Mouse (Mus musculus): ENCODE results near the gene Prkca.

Prkca gene

DNA sequence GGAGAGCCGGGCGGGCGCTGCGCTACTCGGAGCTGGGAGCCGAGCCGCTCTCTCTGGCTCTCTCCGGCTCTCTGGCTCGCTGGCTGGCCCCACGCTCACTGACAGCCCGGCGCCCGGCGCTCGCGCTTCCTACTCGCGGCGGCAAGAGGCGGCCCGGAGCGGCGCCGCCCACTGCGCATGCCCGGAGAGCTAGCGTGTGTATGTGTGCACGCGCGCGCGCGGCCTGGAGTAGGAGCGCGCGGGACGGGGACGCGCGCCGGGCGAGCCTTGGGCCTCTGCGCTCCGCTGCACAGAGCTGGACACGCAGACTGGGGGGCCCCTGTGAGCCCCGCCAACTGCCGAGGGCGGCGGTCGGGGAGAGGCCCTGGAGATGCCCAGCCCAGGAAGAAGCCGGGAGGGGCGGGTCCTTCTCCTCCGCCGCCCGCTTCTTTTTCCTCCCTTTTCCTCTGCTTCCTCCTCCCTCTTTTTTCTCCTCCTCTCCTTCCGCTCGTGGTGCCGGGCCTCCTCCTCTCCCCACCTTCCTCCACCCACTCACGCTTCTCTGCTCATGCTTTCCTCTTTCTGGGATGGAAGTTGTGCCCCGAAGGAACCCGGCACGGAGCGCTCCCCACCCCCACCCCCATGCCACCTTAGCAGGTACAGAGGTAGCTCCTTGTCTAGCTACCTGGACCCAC lies at the start of gene Prkca:
Prkca (minus strand) TSS at position 140 of the 674 bp plus-strand sequence.
- CTCF ChIA-PET = interaction anchor here (0.6 kb wide), 1 partner anchor 182 kb away, joined by 3 read pairs; no protein-coding TSS in a partner anchor

DNA sequence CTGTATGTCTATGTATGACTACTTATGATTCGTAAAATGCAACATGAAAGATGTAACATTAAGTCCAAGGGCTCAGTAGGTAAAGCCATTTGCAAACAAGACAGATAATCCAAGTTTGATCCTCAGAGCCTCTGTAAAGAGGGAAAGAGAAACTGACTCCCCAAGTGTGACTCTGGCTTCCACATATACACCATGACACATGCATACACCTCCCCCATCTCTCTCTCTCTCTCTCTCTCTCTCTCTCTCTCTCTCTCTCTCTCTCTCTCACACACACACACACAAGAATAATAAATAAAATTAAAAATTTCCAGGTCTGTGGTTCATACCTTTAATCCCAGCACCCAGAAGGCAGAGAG lies 41.9 kb upstream of the Prkca start:
- CTCF ChIA-PET = interaction anchor here (0.7 kb wide), 2 partner anchors 43 to 310 kb away, joined by 6 to 7 read pairs; no protein-coding TSS in a partner anchor

- CTCF ChIA-PET = interaction anchor here (0.7 kb wide), 2 partner anchors 43 to 309 kb away, joined by 6 to 7 read pairs; no protein-coding TSS in a partner anchor
These were observed 41.4 kb upstream of the Prkca start for GRCm38 (mm10) chr11:108384920-108385665.

DNA sequence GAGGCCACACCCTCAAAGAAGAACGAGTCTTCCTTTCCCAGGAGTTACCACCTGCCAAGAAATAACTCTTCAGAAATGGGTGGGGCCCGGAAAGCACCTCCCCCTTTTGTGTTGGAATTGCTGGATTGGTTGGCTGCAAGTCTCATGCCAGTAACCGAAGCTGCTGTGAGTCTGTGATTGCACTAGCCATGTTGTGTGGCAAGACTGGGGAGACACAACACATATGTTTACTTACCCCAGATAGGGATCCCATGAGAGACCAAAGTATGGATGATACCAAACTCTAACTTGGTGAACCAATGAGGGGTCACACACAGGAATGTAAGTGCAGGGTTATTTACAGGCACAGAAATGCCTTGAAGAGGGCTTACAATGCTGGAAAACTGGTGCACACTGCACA lies 38.9 kb upstream of the Prkca start:
- CTCF ChIA-PET = no interaction called here

DNA sequence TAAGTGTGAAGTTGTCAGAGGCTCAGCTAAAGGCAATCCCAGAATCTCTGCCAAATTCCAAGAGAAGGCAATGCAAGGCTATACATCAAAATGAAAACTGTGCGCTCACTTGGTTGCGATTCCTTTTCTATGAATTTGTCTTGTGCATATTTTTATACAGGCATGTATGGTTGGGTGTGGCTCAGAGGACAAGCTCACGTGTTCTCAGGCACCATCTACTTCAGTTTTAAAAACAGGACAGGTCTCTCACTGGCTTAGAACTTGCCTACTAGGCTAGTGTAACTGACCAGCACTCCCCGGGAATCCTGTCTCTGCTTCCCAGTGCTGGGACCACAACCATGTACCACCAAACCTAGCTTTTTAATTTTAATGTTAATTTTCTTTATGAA lies 34.6 kb upstream of the Prkca start:
- CTCF ChIA-PET = interaction anchor here (1.1 to 2.4 kb wide), 2 partner anchors 40 to 368 kb away, joined by 3 to 18 read pairs; no protein-coding TSS in a partner anchor

DNA sequence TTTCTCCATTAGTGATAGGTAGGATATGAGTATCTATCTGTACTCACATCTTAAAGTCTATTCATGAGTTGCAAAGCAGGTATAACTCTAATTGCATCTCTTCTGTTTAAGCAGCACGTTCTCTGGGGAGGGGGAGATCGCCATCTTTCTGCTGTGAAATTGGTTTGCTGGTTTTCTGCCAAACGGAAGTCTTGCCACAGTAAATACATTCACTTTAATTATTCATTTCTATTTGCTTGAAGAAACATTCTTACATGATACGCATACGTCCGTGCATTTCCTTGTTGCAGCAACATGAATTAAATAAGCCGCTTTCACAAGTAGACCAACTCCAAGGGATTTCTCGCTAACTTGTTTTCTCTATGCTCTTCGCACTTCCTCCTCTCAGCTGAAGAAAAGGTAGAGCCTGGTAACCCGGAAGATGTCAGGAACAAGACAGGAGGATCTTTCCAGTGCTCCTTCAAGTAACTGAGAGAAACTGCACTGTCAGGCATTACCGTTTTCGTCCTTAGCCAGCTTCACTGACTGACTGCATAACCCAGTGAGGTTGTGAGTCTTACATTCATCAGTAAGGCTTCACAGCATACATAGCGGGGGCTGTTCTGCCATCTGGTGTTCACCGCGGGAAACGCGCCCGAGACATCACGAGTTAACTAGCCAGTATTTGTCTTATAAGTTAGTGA lies 34.1 kb upstream of the Prkca start:
- CTCF ChIA-PET = interaction anchor here (0.5 to 2.4 kb wide), 3 partner anchors 40 to 367 kb away, joined by 3 to 18 read pairs (median 3); no protein-coding TSS in a partner anchor

DNA sequence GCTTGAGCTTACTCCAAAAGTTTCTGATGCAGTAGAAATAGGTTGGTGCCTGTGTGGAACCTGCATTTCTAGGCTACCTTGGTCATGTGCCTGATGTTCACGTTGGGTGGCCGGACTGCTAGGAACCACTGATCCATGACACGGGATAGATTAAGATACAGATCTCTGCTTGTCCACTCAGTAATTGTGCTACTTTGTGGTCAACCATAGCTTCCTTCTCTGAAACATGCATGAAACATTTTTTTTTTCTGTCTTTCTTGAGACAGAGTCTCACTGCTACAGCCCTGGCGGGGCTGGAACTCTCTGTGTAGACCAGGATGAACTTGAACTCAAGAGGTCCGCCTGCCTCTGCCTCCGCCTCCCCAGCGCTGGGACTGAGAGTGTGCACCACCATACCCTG lies 33.1 kb upstream of the Prkca start:
- CTCF ChIA-PET = interaction anchor here (0.6 to 2.4 kb wide), 2 partner anchors 366 to 465 kb away, joined by 6 to 18 read pairs; no protein-coding TSS in a partner anchor

DNA sequence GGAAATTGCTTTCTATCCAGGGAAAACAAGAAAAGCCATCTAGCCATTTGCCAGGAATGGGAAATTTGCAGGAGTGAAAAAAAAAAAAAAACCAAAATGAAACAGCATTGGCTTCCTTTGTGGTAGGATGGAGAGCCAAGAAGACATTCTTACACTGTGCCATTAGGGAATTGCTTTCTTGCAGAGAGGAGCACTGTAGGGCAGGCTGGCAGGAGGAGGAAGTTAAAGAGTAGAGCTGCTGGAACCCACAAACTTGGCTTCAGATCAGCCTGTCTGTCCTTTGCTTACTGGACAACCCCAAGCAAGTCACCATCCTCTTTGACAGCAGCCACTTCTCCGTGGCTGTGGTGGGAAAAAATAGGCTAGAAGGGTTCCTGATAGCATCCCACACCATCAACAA lies 23.3 kb upstream of the Prkca start:
- CTCF ChIA-PET = no interaction called here

DNA sequence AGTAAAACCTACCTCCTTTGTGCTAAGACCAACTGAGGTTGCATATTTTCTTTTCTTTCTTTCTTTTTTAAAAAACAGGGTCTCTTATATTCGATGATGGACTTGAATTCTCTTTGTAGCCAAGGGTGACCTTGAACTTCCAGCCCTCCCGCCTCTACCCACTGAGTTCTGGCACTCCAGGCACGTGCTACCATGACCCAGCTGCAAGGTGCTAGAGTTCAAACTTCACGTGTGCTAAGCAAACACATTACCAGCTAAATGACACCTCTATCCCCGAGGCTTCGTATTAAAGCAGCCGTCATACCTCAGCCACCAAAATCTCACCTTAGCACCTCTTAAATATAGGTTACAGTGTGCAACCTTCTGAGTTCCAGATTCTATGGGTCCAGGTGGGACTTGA lies 21.9 kb upstream of the Prkca start:
- CTCF ChIA-PET = interaction anchor here (0.5 kb wide), 1 partner anchor 922 kb away, joined by 5 read pairs; no protein-coding TSS in a partner anchor

DNA sequence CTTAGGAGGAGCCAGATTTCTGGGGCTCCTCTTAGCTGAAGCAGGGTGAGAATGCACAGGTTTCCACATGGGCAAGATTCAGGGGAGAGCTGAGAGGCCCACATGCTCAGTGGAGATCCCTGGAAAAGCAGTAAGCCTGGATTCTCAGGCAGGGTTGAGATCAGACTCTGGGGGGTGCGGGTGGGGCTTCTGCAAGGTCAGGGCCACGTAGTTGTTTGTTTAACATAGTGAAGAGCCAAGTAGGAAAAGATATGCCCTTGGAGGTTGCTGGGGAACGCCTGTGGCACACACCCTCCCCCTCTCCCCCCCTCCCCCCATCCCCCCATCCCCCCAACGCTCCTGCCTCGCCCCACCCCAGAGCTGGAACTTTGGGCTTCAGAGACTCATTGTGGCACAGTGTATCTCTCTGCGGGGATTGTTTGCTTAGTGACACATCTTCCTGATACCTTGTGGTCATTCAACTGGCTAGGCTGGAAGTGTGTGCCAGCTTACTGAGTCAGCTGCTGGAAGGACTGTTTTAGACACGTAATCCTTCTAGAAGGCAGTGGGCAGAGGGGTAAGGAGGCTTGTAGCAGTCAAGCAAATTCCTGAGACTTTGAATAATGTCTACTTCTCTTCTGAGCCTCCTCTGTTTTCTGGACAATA lies 21.3 kb upstream of the Prkca start:
- CTCF ChIA-PET = interaction anchor here (0.5 kb wide), 1 partner anchor 558 kb away, joined by 4 read pairs; no protein-coding TSS in a partner anchor

DNA sequence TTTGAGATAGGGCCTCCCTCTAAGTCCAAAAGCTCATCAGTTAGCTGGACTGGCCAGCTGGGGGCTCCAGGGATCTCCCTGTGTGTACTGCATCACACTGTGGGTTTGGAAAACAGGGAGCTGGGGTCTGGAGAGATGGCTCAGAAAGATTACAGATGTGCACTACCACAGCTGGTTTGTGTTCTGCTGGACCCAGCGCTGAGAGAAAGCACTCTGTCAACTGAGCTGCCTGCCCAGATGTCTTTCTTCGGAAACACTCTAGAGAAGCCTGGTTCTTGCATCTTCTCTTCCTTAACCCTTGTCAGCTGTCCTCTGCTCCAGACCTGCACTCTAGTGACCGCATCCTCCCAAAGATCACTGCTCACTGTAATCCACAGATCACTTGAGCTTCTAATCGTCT lies 20.3 kb upstream of the Prkca start:
- CTCF ChIA-PET = interaction anchor here (0.6 kb wide), 1 partner anchor 40 kb away, joined by 4 read pairs; no protein-coding TSS in a partner anchor

DNA sequence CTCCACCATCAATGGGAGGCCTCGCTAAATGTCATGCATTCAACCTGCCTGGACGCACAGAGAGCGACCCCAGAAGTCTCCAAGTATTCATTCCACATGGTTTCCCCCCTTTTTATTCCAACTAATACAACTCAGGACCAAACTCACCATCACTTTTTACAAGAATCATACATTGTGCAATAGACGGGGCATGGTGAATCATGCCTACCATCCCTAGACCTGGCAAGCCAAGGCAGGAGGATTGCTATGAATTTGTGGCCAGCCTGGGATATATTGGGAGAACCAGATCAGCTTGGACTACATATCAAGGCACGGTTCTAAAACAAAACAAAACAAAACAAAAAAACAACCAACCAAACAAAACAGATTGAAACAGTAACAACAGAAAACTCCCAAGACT lies 19.2 kb upstream of the Prkca start:
- CTCF ChIA-PET = no interaction called here

- CTCF ChIA-PET = no interaction called here
These were observed 17.3 kb upstream of the Prkca start for GRCm38 (mm10) chr11:108360983-108361382.

DNA sequence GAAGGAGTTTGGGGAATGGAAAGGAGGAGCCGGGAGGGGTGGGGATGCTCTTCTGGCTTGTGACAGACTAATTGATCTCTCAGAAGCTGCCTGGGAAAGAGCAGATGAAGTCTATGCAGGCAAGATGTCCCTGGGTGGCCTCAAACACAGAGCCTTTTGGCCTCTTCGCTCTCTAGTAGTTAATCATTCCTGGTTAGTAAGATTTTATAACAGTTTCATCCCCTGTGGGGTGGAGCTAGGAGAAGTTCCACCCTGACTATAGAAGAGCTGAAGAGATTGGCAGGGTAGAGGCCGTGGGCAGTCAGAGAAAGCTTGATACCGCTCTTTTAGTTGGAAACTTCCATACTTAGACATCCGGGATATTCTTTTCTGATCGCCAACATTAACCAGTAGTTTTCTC lies 15.2 kb upstream of the Prkca start:
- CTCF ChIA-PET = no interaction called here

- CTCF ChIA-PET = no interaction called here
These were observed 12.3 kb upstream of the Prkca start for GRCm38 (mm10) chr11:108356020-108356419.

- CTCF ChIA-PET = no interaction called here
These were observed 9.2 kb upstream of the Prkca start for GRCm38 (mm10) chr11:108352842-108353388.

GRCm38 (mm10) chr11:108350799-108351198 lies 7.1 kb upstream of the Prkca start:
- CTCF ChIA-PET = no interaction called here

DNA sequence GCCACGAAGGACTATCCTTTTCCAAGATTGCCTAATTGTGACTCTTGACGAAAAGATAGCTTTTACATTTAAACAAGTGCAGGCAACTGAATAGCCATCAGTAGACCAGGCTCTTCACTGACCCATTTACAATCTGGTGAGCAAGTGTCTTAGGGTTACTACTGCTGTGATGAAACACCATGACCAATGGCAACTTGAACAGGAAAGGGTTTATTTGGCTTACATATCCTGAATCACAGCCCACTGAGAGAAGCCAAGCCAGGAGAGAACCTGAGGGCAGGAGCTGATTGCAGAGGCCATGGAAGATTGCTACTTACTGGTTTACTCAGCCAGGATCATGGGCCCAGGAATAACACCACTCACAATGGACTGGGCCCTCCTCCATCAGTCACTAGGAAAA lies 1.6 kb upstream of the Prkca start:
- CTCF ChIA-PET = no interaction called here

DNA sequence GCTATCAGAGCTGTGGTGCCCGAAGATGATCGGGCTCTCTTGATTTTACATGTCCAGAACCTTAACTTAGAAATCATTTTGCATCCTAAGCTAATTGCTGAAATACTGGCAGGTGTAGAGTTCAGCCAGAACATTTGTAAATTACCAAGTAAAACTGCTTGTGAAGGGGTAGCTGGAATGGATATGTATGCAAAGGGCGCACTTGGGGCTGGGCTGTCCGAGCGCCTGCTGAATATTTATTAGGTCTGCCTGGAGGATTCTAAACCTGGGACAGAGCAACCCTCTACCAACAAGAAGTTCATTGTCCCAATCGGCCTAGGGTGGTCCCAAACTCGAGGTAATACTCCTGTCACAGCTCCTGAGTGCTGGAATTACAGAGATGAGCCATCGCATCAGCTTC lies 1.0 kb upstream of the Prkca start:
- CTCF ChIA-PET = interaction anchor here (0.6 kb wide), 1 partner anchor 183 kb away, joined by 3 read pairs; no protein-coding TSS in a partner anchor

- CTCF ChIA-PET = interaction anchor here (0.6 kb wide), 2 partner anchors 43 to 89 kb away, joined by 3 to 7 read pairs; no protein-coding TSS in a partner anchor
These were observed 653 bp downstream of the Prkca start, which contains the start of gene Apoh for GRCm38 (mm10) chr11:108342781-108343768. Gene Apoh, plus strand, starts transcription at chr11:108343354.

Data from spleen, embryonic (tissue).